Mouse (Mus musculus): ENCODE data around the gene Plpp7.

Gene Plpp7

DNA sequence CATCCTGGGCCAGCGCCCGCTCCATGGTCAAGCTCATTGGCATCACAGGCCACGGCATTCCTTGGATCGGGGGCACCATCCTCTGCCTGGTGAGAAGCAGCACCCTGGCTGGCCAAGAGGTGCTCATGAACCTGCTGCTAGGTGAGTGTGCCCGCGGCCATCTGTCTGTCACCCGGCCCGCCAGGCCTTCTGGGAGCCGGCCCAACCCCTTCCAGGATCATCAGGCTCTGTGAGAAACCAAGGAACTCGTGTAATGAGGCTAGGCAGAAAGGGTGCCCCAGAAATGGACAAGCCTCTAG is 743 bp downstream of the Plpp7 start:
- in situ Hi-C loops (cut with MboI, MseI) = no loop called here

DNA sequence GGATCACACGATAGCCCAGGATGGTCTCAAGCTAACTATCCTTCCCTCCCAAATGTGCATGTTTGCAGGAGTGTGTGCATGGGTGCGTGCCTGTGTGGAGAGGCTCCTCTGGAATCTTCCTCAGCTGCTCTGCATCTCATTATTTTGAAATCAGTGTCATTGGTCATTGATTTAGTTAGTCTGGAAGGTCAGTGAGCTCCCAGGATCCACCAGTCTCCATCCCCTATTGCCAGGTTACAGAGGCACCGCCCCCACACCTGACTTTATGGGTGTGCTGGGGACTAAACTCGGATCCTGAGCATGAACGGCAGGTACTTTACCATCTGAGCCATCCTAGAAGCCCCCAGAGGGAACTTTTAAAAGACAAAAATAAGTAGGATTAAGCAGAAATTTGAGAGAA is 7.6 kb downstream of the Plpp7 start:
- in situ Hi-C loops (cut with MboI, MseI) = no loop called here

DNA sequence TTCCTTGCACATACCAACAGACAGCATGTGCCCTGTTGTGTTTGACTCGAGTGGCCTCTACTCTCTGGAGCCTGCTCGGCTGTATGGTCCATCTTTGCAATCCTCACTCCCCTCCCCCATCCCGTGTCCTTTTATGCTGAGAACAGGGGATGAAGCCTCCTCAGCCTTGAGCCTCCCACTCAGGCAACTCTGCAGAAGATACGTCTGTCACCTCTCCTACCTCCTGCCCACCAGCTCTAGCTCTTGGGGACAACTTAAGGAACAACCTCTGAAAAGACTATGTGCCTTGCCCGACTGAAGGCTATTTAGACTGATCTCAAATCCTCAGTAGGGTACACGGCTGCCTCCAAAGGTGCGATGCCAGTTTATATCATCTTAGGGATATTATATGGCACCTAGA is 8.2 kb downstream of the Plpp7 start:
- in situ Hi-C loops (cut with MboI, MseI) = no loop called here

DNA sequence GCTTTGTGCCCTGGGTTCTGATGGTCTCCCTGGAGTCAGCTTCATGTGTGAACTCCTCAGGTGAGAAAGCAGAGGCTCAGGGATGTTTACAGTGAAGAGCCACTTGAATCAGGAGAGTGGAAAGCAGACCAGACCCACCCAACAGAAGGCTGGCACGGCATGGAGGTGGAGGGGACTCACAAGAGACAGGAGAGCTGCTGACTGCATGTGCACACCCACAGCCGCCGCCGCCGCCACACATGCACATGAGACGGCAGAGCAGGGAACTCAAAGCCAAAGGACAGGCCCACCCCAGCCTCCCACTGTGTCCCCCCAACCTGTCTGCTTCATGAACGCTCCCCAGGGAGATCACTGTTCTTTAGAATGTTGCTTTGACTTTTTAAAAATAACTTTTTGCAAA is 8.8 kb downstream of the Plpp7 start:
- in situ Hi-C loops (cut with MboI, MseI) = no loop called here

DNA sequence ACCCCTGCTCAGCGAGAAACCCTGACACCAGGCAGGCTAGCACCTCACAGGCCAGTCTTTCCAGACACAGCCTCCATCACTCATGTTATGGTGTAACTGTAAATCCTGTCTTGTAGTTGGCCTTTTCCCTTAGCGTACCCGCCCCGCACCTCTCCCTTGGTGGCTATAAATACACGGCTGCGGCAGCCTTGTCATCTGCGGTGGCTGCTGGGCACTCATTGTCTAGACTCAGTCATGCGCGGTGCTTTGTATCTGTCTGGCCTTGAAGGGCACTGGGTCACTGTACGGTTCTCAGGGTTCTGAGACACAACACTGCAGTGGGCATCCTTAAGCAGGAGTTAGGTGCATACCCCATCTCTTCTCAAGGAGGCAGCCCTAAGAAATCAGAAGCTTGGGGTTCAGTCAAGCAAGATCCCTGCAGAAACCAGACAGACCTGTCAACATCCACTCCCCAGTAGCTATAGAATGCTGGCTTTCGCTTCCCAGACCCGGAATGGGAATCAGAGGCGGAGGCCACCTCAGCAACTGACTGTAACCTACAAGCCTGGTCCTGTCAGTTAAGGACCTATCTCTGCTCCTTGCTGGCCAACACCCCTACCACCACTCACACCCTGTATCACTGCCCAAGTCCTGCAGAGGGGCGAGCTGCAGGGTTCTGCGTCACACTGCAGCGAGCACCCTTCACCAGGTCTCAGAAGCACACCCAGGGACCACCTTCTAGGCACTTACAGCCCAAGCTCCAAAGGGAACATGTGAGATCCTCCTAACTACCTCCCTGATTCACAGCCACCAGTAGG is 10.0 kb downstream of the Plpp7 start:
- in situ Hi-C loops (cut with MboI, MseI) = no loop called here

DNA sequence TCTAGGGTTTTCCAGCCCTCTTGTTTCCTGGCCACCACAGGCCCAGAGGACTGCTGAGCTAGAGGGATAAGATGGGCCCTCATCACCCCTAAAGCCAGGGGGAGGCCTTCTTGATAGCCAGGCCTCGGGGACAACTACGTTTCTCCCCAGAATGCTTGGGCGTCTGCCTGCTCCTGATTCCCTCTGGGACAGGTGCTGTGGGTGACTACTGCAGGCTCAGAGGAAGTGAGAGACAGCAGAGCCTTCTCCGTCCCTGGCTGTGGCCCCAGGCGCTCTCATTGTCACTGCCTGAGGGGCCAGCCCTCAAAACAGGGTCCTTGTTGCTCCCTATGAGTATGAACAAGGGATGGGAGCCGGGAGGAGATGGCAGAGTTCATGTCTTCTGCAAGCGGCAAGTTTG is 10.6 kb downstream of the Plpp7 start:
- in situ Hi-C loops (cut with MboI, MseI) = no loop called here

DNA sequence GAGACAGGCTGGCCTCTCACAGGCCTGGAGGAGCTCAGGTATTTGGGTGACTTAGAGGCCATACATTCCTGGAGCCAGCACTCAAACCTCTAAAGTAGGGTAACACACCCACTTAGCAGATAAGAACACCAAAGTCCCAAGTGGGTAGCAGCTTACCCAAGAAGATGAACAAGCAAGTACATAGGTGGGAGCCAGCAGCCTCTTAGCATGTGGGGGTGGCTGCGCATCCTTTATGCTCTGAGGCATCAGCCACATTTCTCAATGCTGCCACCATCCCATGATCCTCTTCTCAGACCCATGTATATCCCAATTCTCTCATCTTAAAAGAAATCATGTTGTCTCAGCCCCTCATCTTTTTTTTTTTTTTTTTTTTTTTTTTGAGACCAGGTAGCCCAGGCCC is 15.9 kb downstream of the Plpp7 start:
- in situ Hi-C loops (cut with MboI, MseI) = no loop called here

DNA sequence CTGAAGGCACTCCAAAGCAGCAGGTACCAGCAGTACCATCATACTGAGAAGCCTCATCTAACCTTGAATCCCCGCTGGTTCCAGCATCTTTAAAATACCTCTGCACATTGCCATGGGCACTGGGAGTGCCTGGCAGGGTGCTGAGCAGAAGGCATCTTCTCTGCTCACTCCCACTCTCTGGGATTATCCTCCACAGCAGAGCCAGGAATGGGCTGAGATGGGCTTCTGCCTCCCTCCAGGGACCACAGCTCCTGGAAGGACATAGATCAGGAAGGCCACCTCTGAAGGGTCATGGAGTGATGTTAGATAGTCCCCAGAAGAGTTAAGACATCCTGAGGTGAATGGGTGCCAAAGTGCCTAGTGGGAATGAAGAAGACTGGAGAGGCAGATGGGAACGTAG is 17.2 kb downstream of the Plpp7 start:
- in situ Hi-C loops (cut with MboI, MseI) = no loop called here

DNA sequence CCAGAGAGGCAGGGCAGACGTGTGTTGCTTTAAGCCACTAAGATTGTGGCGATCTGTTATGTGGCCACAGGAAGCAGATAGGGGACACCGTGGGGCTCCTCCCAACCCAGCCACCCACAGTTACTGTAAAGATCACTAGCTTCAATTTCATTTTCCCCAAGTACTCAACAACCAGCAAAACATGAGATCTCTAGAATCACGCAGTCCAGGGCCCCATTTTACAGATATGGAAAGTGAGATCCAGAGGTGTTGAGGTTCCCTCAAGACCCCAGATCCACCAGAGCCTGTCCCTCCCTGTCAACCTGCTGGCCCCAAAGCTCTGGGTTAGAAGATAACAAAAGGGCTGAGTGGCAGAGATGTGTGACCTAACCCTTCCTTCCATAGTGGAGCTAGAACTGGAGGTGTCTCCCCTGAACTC is 20.5 kb downstream of the Plpp7 start:
- in situ Hi-C loops (cut with MboI, MseI) = no loop called here

DNA sequence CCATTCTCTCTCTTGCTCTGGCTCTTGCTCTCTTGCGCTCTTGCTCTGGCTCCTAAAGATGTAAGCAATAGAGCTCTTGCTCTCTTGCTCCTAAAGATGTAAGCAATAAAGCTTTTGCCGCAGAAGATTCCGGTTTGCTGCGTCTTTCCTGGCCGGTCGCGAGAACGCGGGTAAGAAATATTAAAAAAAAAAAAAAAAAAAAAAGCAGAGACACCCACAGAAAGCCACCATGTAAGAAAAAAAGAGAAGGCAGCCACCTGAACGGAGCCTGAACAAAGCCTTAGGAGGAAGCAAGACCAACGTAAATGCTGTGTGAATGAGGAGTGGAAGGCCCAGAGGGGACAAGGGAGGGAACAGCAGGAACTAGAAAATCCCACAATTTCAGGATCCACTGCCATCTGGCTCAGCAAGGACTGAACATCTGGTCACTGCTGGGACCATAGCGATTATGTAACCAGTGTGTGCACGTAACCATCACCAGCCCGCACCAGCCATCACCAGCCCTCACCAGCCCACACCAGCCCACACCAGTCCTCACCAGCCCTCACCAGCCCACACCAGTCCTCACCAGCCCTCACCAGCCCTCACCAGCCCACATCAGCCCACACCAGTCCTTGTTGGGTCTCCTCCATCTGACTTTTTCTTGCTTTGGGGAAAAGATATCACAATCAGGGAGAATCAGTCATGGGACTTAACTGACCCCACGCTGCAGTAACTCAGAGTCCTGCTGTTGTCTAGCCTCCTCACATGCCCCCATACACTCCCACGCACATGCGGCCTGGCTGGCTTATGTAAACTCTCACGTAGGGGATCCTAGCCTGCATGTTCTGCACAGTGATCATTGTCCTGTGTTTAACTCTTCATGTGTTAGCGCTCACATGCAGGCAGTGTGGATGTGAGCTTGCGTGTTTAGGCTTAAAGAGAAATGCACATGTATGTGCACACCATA is 24.7 kb downstream of the Plpp7 start:
- in situ Hi-C loops (cut with MboI, MseI) = no loop called here

DNA sequence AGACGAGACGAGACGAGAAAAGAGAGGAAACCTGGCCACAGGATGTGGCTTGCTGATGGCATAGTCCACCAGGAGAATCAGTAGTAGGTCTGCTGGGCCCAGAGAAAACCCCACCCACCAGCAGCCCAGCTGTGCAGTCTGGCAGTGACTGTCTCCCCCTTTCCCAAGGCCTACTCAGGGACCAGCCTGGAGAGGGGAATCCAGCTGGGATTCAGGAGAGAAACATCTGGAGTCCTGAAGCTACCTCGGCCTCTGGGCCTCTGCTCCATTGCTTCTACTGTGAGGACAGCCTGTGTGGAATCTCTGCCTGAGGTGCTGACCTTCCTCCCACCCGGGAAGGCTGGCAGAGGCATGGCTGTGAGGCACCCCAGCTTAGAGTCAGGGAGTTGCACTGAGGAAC is 25.8 kb downstream of the Plpp7 start:
- in situ Hi-C loops (cut with MboI, MseI) = no loop called here

DNA sequence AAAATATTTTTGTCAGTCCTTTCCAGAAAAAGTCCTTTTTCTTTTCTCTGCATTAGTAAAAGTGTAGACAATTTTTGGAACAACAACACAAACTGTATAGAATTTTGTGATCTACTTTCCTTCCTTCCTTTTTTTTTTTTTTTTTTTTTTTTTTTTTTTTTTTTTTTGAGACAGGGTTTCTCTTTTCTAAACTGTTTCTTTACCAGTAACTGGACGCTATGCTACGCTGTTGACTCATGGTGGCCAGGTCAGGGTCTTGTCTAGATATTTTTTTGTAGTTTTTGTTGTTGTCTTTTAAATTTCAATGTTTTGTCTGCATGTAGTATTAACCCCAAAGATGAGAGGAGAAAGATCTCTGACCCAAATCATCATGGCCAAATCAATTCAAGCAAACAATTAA is 26.5 kb downstream of the Plpp7 start:
- in situ Hi-C loops (cut with MboI, MseI) = no loop called here

DNA sequence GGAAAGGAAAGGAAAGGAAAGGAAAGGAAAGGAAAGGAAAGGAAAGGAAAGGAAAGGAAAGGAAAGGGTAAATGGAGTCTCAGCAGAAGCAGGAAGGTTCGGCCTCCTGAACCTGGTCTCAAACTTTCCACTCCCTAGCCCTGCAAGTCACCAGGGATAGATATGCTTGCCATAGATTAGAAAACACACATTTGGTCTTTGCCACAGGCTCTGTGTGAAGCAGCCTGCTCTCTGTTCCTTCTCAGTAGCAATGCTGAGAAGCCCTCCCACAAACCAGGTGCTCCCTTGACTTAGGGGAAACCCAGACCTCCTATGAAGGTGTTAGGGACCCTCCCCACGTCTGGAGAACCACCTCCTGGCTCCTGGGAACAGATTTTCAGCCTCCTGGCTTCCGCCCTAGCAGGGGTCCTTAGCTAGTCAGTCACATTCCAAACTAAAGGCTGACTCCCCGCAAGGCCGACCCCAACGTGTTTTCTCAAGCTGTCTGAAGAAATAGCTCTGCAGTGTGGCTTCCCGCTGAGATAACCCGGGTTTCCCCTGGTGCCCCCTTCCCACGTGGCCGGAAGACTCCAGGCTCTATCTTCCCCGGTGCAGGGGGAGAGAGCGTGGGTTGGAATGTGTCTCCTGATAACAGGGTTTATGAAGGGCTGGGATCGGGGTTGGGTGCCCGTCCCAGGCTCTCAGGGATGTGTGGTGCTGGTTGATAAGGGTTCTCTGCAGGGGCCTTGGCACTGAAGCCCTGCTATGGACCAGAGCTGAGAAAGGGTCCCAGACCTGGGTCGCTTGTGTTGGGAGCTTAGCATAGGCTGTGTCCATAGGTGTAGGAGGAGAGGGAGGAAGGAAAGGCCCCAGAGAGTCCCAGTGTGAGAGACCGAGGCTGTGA is 32.6 kb downstream of the Plpp7 start:
- in situ Hi-C loops (cut with MboI, MseI) = loop anchor here (5.0 kb wide), 1 partner anchor 41 kb away; no protein-coding TSS in a partner anchor

DNA sequence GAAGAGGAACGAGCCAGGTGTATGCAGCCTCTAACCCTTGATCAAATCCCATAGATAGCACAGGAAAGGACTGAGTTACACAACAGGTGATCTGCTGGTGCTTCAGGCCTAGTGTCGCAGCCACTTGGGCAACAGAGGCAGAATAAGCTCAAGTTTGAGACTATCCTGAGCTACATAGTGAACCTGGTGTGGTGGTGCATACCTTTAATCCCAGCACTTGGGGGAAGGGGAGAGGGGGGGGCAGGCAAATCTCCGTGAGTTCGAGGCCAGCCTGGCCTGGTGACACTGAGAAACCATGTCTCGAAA is 33.2 kb downstream of the Plpp7 start:
- in situ Hi-C loops (cut with MboI, MseI) = loop anchor here (5.0 kb wide), 1 partner anchor 41 kb away; no protein-coding TSS in a partner anchor

DNA sequence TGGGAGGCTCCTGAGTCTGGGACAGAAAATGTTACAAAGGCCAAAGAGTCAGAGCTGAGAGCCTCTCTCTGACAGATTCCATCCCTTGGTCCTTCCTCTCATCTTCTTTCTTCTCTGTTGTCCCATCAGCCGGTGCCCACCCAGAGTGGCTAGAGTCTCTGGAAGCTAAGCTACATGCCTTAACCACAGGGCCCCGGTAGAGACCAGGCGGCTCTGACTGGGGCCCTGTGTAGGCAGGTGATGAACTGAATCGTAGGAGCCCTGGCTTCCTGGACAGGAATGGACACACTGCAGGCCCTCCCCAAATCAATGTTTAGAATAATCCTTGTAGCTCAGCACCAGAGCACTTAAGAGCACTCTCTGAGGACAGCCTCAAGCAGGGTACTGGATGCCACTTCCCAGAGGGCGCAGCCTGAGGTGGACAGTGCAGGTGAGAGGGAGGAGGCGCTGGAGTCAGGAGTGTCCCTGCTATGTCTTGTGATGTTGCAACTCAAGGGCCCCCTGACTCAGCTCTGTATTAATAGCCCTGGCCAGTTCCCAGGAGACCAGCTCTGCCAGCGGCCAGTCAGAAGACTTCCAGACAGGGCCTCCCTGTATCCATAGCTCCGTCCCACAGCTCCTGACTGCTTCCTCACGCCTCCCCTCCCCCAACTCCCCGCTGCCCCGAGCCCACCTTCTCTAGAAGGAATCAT is 34.2 kb downstream of the Plpp7 start:
- in situ Hi-C loops (cut with MboI, MseI) = loop anchor here (5.0 kb wide), 2 partner anchors 42 to 63 kb away; no protein-coding TSS in a partner anchor

DNA sequence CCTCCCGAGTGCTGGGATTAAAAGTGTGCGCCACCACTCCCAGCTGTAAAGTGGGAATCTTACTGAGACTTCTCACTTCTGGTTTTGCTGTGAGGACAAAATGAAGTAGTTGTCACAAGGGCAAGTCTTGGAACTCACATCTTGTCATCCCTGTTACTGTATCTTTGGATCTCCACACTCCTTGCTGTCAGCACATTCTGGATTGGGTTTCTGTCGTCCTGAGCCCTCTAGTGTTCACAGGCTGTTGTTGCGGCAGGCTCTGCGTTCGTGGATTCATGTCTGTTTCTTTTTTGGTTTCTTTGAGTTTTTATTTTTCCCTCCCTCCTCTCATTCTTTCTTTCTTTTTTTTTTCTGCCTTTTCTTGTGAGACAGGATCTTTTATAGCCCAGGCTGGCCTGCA is 35.1 kb downstream of the Plpp7 start:
- in situ Hi-C loops (cut with MboI, MseI) = loop anchor here (5.0 kb wide), 1 partner anchor 62 kb away; no protein-coding TSS in a partner anchor

DNA sequence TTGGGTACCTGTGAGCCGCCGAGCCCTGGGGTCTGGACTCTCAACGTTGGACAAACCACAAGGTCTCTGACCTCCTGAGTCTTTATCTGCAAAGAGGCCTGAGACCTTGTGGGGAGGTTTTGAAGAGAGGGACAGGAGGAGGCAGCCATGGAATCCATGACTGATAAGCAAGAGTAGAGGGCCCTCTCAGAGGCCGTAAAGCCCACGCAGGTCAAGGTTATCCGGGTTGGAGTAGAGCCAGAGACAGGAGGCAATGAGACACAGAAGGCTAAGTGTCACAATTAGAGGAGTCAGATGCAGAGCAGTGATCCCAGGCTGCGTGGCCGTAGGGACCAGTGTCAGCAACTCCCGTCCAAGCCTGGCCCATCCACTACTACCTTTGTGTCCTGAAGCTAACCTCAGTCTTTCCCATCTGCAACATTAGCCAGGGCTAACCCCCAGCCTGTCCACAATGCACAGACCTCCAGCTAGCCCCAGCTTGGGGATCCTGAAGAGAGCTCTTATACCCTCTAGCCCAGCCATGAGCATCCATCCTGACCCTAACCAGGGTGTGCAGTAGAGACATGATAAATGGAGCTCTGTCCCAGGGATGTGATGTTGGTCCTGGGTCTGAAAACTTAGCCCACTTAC is 36.0 kb downstream of the Plpp7 start:
- in situ Hi-C loops (cut with MboI, MseI) = loop anchor here (5.0 kb wide), 1 partner anchor 61 kb away; no protein-coding TSS in a partner anchor

DNA sequence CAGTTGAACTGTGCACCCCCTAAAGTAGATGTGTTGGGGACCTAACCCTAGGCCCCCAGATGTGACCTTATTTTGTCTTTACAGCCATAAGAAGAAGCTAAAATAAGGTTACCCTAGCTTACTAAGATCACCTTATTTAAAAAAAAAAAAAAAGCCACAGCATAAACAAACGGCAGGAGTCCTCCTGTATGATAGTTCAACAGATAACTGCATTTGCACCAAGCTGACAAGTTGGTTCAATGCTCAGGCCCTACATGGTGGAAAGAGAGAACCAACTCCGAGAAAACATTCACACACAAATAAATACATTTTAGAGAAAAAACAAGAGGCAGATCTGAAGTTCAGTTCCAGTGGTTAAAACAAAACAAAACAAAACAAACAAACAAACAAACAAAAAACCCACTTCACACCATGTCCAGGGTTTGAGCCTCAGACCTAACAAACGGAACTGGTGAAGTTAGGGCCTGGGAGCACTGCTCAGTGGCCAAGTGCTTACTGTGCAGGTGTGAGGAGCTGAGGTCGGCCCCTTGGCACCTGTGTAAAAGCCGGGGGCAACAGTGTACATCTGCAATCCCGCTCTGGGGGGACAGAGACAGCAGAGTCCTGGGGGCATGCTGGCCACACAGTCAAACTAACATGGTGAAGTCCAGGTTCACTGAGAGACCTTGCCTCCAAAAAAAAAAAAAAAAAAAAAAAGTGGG is 36.7 kb downstream of the Plpp7 start:
- in situ Hi-C loops (cut with MboI, MseI) = loop anchor here (5.0 kb wide), 1 partner anchor 60 kb away; no protein-coding TSS in a partner anchor

DNA sequence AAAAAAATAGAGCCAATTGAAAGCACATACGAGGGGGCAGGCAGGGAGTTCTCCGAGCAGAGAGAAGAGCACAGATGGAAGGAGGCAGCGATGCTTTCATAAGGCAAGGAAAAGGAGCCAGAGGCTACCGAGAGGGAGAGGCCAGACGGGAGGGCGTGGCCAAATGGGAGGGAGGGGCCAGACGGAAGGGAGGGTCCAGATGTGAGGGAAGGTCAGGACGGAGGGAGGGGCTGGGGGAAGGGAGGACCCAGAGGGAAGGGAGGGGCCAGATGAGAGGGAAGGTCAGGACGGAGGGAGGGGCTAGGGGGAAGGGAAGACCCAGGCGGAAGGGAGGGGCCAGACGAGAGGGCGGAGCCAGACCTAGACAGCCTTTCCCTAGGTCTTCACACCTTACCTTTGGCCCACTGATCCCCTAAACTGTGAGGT is 37.3 kb downstream of the Plpp7 start:
- in situ Hi-C loops (cut with MboI, MseI) = loop anchor here (5.0 kb wide), 1 partner anchor 60 kb away; no protein-coding TSS in a partner anchor

DNA sequence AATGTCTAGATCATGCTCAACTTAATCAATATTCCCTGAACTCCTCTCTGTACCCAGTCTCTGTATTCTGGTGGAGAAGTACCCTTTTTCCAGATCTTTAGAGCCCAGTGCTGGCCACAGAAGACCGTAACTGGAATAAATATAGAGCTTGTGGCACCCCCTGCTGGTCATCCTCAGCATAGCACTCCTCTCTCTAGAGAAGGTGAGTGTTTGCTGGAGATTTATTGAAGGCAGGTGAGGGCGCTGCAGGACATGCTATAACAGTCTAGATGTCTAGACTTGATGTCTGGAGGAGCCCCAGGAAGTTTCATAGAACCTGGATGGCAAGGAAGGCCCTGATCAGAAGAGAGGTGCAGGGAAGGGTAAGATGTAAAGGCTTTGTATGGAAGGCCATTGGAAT is 38.7 kb downstream of the Plpp7 start:
- in situ Hi-C loops (cut with MboI, MseI) = loop anchor here (5.0 kb wide), 1 partner anchor 58 kb away; no protein-coding TSS in a partner anchor
